ENCODE assay signal across 8 mouse cellular contexts in genomic region chr2:30286192-30287026, GRCm38 (mm10). TPM values are rescaled to one million over a fixed set of nuclear protein-coding genes. Genes with fewer than 3 reads are reported as not detected.
DNase-seq lines count a peak whose midpoint lies in the region; ATAC-seq and TF ChIP-seq lines count a peak whose summit lies in the region.

Gene Dolk, minus strand, starts transcription at chr2:30286334.
Gene Nup188, plus strand, starts transcription at chr2:30286397.

- peak; percentile 81 for TF ChIP-seq POLR2A in olfactory bulb, adult 2 months (IDR thresholded peaks at IDR 0.05; ENCODE audit: insufficient read depth, low read depth, low read length)
- TF ChIP-seq POLR2A in thymus, adult 2 months (IDR thresholded peaks at IDR 0.05; ENCODE audit: control insufficient read depth, extremely low read depth, insufficient read depth, low read length, poor library complexity), result peak; percentile 86

- DNase-seq in ES-E14 (ENCODE audit: low read depth, low spot score), result peak; percentile 90
- DNase-seq in cerebellum, adult 11-12 months, result peak; percentile 92
- peak; percentile 98 for DNase-seq in heart, postnatal 36 days
- peak; percentile 94 to 98 for DNase-seq in layer of hippocampus, adult 2 months (ENCODE audit: low spot score in 2 of 2)
- peak; percentile 98 for DNase-seq in lung, embryonic 14.5 days
- peak; percentile 98 for DNase-seq in thymus, adult 2 months

- no peaks in the 10 kb centered on the region for H3K27me3 ChIP-seq in forebrain, embryonic 16.5 days (replicated peaks; ENCODE audit: control insufficient read depth, insufficient read depth, low read length)
- H3K27me3 ChIP-seq in lung, embryonic 14.5 days (ENCODE audit: insufficient read depth, low read length), result no peaks in the 10 kb centered on the region
- no peaks in the 10 kb centered on the region for H3K27me3 ChIP-seq in thymus, adult 2 months (ENCODE audit: control insufficient read depth, insufficient read depth, low read length)

- H3K9me3 ChIP-seq in ES-E14 (ENCODE audit: control insufficient read depth, insufficient read depth, low read depth, low read length), result no peaks in the 10 kb centered on the region
- H3K9me3 ChIP-seq in forebrain, embryonic 16.5 days (ENCODE audit: control insufficient read depth, low read length), result no peaks in the 10 kb centered on the region
- H3K9me3 ChIP-seq in lung, embryonic 14.5 days (ENCODE audit: low read depth, low read length), result no peaks in the 10 kb centered on the region

- peak within 1 kb of the TSS; percentile 96 for H3K4me2 ChIP-seq in forebrain, embryonic 16.5 days (ENCODE audit: low read length)
- H3K4me2 ChIP-seq in lung, embryonic 14.5 days, result peak within 1 kb of the TSS; percentile 96

- ATAC-seq in forebrain, embryonic 16.5 days, result peak; percentile 96
- peak; percentile 93 for ATAC-seq in lung, embryonic 14.5 days (ENCODE audit: insufficient read depth)

- H3K36me3 ChIP-seq in ES-E14 (ENCODE audit: control insufficient read depth, insufficient read depth, low read length, poor library complexity, severe bottlenecking), result peaks cover 1% of the 10 kb centered on the region; the same call in 1 of the 2 replicates
- H3K36me3 ChIP-seq in forebrain, embryonic 16.5 days (ENCODE audit: control insufficient read depth, insufficient read depth), result no peaks in the 10 kb centered on the region
- H3K36me3 ChIP-seq in lung, embryonic 14.5 days (ENCODE audit: insufficient read depth), result peaks cover 5% of the 10 kb centered on the region; the same call in 1 of the 2 replicates
- H3K36me3 ChIP-seq in thymus, adult 2 months (ENCODE audit: control insufficient read depth, insufficient read depth, low read length), result no peaks in the 10 kb centered on the region

- H3K4me3 ChIP-seq in ES-E14 (ENCODE audit: insufficient read depth in 1 of 2, low read depth in 1 of 2, low read length in 2 of 2, poor library complexity in 1 of 2, severe bottlenecking in 1 of 2), result peak within 1 kb of the TSS; percentile 78 to 81
- peak within 1 kb of the TSS; percentile 93 for H3K4me3 ChIP-seq in forebrain, embryonic 16.5 days (replicated peaks; ENCODE audit: low read length)
- peak within 1 kb of the TSS; percentile 91 for H3K4me3 ChIP-seq in layer of hippocampus, adult 2 months
- peak within 1 kb of the TSS; percentile 91 for H3K4me3 ChIP-seq in lung, embryonic 14.5 days (ENCODE audit: low read depth, low read length)
- peak within 1 kb of the TSS; percentile 87 for H3K4me3 ChIP-seq in olfactory bulb, adult 2 months (ENCODE audit: insufficient read depth, low read depth, low read length)
- peak within 1 kb of the TSS; percentile 80 for H3K4me3 ChIP-seq in thymus, adult 2 months (ENCODE audit: control insufficient read depth, insufficient read depth, low read length)

- H3K4me1 ChIP-seq in ES-E14 (ENCODE audit: control insufficient read depth in 2 of 2, insufficient read depth in 2 of 2, low read length in 2 of 2, poor library complexity in 1 of 2), result peaks cover 0 to 4% of the 10 kb centered on the region in 2 experiments; a peak in 1 of 4 replicates
- peaks cover 21% of the 10 kb centered on the region for H3K4me1 ChIP-seq in forebrain, embryonic 16.5 days (replicated peaks; ENCODE audit: control insufficient read depth, insufficient read depth, low read length)
- peaks cover 15% of the 10 kb centered on the region for H3K4me1 ChIP-seq in lung, embryonic 14.5 days (ENCODE audit: insufficient read depth)
- peaks cover 15% of the 10 kb centered on the region for H3K4me1 ChIP-seq in olfactory bulb, adult 2 months (ENCODE audit: control insufficient read depth, insufficient read depth, low read length)
- peaks cover 17% of the 10 kb centered on the region for H3K4me1 ChIP-seq in thymus, adult 2 months (replicated peaks; ENCODE audit: control insufficient read depth, insufficient read depth, low read length)

- intact Hi-C loops in heart, postnatal 36 days (cut with DNase I), result loop anchor here (5.0 kb wide), 1 partner anchor 159 kb away; no protein-coding TSS in a partner anchor

- peak within 1 kb of the TSS; percentile 48 for H3K27ac ChIP-seq in ES-E14 (ENCODE audit: insufficient read depth, low read depth, low read length, poor library complexity, severe bottlenecking)
- peak within 1 kb of the TSS; percentile 55; the same call in 1 of the 2 replicates for H3K27ac ChIP-seq in forebrain, embryonic 16.5 days (ENCODE audit: low read length)
- peak within 1 kb of the TSS; percentile 87 for H3K27ac ChIP-seq in layer of hippocampus, adult 2 months
- H3K27ac ChIP-seq in lung, embryonic 14.5 days (ENCODE audit: low read depth), result peak within 1 kb of the TSS; percentile 76; the same call in 1 of the 2 replicates
- H3K27ac ChIP-seq in olfactory bulb, adult 2 months (ENCODE audit: insufficient read depth, low read depth, low read length), result peak within 1 kb of the TSS; percentile 18; the same call in 1 of the 2 replicates
- no peak within 1 kb of the TSS for H3K27ac ChIP-seq in thymus, adult 2 months (ENCODE audit: control insufficient read depth, insufficient read depth, low read length)

- H3K9ac ChIP-seq in ES-E14 (ENCODE audit: insufficient read depth, low read depth, low read length, poor library complexity, severe bottlenecking), result peak within 1 kb of the TSS; percentile 96
- peak within 1 kb of the TSS; percentile 82 for H3K9ac ChIP-seq in forebrain, embryonic 16.5 days (replicated peaks; ENCODE audit: low read depth, low read length)
- peak within 1 kb of the TSS; percentile 85 for H3K9ac ChIP-seq in lung, embryonic 14.5 days

- in situ Hi-C loops in ES-E14 (cut with MboI; ENCODE audit: low sequenced_read_pairs in 2 of 2, unreplicated experiment in 2 of 2), result no loop called here

- under 1% methylated on average over 63 of the region's 68 CpGs for WGBS in forebrain, embryonic 16.5 days
- 0% methylated on average over 63 of the region's 68 CpGs for WGBS in lung, embryonic 14.5 days
- under 1% methylated on average over 68 of the region's 68 CpGs for WGBS in olfactory bulb, adult 2 months
- under 1% methylated on average over 59 of the region's 68 CpGs for WGBS in thymus, adult 2 months

- no peak for TF ChIP-seq CTCF in layer of hippocampus, adult 2 months (conservative IDR thresholded peaks at IDR 0.05)
- no peak for TF ChIP-seq CTCF in lung, embryonic 14.5 days (IDR thresholded peaks at IDR 0.05; ENCODE audit: low read depth)
- TF ChIP-seq CTCF in olfactory bulb, adult 2 months (IDR thresholded peaks at IDR 0.05; ENCODE audit: insufficient read depth, low read depth, low read length), result no peak
- TF ChIP-seq CTCF in thymus, adult 2 months (IDR thresholded peaks at IDR 0.05; ENCODE audit: borderline replicate concordance, control insufficient read depth, extremely low read depth, insufficient read depth, low read length, poor library complexity), result peak; percentile 60; the same call in 1 of the 2 replicates

TF ChIP-seq in ES-E14, 5 proteins besides CTCF, POLR2A, EP300 and RAD21:
- TF ChIP-seq ZNF384 (IDR thresholded peaks at IDR 0.05; ENCODE audit: low read depth, low read length) (no peak), HCFC1 (IDR thresholded peaks at IDR 0.05; ENCODE audit: borderline replicate concordance, insufficient read depth, low read length) (peak; percentile 68; the same call in 1 of the 2 replicates)

RNA-seq across cellular contexts. Expression of gene Dolk, which starts in this region (rescaled TPM):
- 25.2 and 31.6 TPM in 2 replicates for total RNA-seq in ES-E14 (2012; rRNA removed)
- 30.2 and 35.9 TPM in 2 replicates for polyA plus RNA-seq in forebrain, embryonic 16.5 days (2015; fragmentation: Nextera tagmentation; extraction: Ambion mirVana)
- 10 to 100 TPM; 22.4 to 24.7 TPM for total RNA-seq in heart, postnatal 36 days (2021)
- total RNA-seq in layer of hippocampus, adult 2 months (2021), result 10 to 100 TPM; 22.1 to 22.2 TPM
- 30.6 and 31.7 TPM in 2 replicates for polyA plus RNA-seq in lung, embryonic 14.5 days (2014; fragmentation: Nextera tagmentation; extraction: Ambion mirVana)
- polyA plus RNA-seq in olfactory bulb, adult 2 months (2012; ENCODE audit: insufficient read depth, insufficient read length, low replicate concordance, missing spikeins), result not detected in 2 replicates
- 20.0 and 22.1 TPM in 2 replicates for polyA plus RNA-seq in thymus, adult 2 months (2012; rRNA removed)

RNA-seq across cellular contexts. Expression of gene Nup188, which starts in this region (rescaled TPM):
- total RNA-seq in ES-E14 (2012; rRNA removed), result 84.5 and 115 TPM in 2 replicates
- 25.3 and 26.2 TPM in 2 replicates for polyA plus RNA-seq in forebrain, embryonic 16.5 days (2015; fragmentation: Nextera tagmentation; extraction: Ambion mirVana)
- total RNA-seq in heart, postnatal 36 days (2021), result 10 to 100 TPM; 17.0 to 20.5 TPM
- 10 to 100 TPM; 19.0 to 25.9 TPM for total RNA-seq in layer of hippocampus, adult 2 months (2021)
- 49.4 and 56.0 TPM in 2 replicates for polyA plus RNA-seq in lung, embryonic 14.5 days (2014; fragmentation: Nextera tagmentation; extraction: Ambion mirVana)
- not detected in 2 replicates for polyA plus RNA-seq in olfactory bulb, adult 2 months (2012; ENCODE audit: insufficient read depth, insufficient read length, low replicate concordance, missing spikeins)
- polyA plus RNA-seq in thymus, adult 2 months (2012; rRNA removed), result 77.4 and 107 TPM in 2 replicates

Comparison
In these comparisons a context has a peak if more than half of its experiments do, and no peak if none do; other contexts are left out.
1. RNA of gene Dolk (polyA plus RNA-seq): 30.2 to 35.9 TPM in forebrain, embryonic 16.5 days, 30.6 to 31.7 TPM in lung, embryonic 14.5 days and 20.0 to 22.1 TPM in thymus, adult 2 months; not detected in olfactory bulb, adult 2 months; every median in the first group is over 10 times any median in the second.
2. Peak in every context shown above with its lines, with median percentiles within 50 percentile points of each other: DNase-seq, H3K4me3 ChIP-seq and H3K9ac ChIP-seq.